8 mouse cellular contexts compared by ENCODE assay signal in genomic region chr3:89089882-89090591, GRCm38 (mm10). TPM values are rescaled to one million over a fixed set of nuclear protein-coding genes. Genes with fewer than 3 reads are reported as not detected.
DNase-seq lines count a peak whose midpoint lies in the region; ATAC-seq and TF ChIP-seq lines count a peak whose summit lies in the region.

No protein-coding gene starts in this region.

- H3K36me3 ChIP-seq in ES-E14 (ENCODE audit: control insufficient read depth, insufficient read depth, low read length, poor library complexity, severe bottlenecking), result peaks cover 12% of the 10 kb centered on the region; the same call in 1 of the 2 replicates
- H3K36me3 ChIP-seq in forebrain, embryonic 14.5 days (ENCODE audit: control insufficient read depth, insufficient read depth, low read length), result peaks cover 52% of the 10 kb centered on the region
- peaks cover 2% of the 10 kb centered on the region; the same call in 1 of the 2 replicates for H3K36me3 ChIP-seq in liver, embryonic 16.5 days (ENCODE audit: control insufficient read depth, insufficient read depth)
- peaks cover 49% of the 10 kb centered on the region for H3K36me3 ChIP-seq in neural tube, embryonic 13.5 days

- peak; percentile 70 for ATAC-seq in forebrain, embryonic 14.5 days
- peak; percentile 91 for ATAC-seq in liver, embryonic 16.5 days (ENCODE audit: low read depth)
- ATAC-seq in neural tube, embryonic 13.5 days (ENCODE audit: low read depth), result peak; percentile 55; the same call in 1 of the 2 replicates

- in situ Hi-C loops in ES-E14 (cut with MboI; ENCODE audit: low sequenced_read_pairs in 2 of 2, unreplicated experiment in 2 of 2), result no loop called here

- peak; percentile 78 for DNase-seq in ES-E14 (ENCODE audit: low read depth, low spot score)
- peak; percentile 80 for DNase-seq in cerebellum, adult 11 months
- DNase-seq in forebrain, embryonic 14.5 days (ENCODE audit: low spot score), result peak; percentile 87
- DNase-seq in heart, postnatal 10 days, result peak; percentile 91
- peak; percentile 93 for DNase-seq in large intestine, adult 2 months (ENCODE audit: low read depth, low spot score)
- DNase-seq in testis, postnatal 10 days (ENCODE audit: low spot score), result peak; percentile 79

- peak overlapping the region; percentile 78 to 82 for H3K4me3 ChIP-seq in ES-E14 (ENCODE audit: insufficient read depth in 1 of 2, low read depth in 1 of 2, low read length in 2 of 2, poor library complexity in 1 of 2, severe bottlenecking in 1 of 2)
- H3K4me3 ChIP-seq in forebrain, embryonic 14.5 days (ENCODE audit: low read depth, low read length), result peak overlapping the region; percentile 69
- H3K4me3 ChIP-seq in liver, embryonic 16.5 days (ENCODE audit: low read depth, low read length), result peak overlapping the region; percentile 72
- H3K4me3 ChIP-seq in neural tube, embryonic 13.5 days, result peak overlapping the region; percentile 74

- intact Hi-C loops in heart, postnatal 10 days (cut with DNase I), result loop anchor here (1.0 to 5.0 kb wide), 2 partner anchors 67 to 126 kb away; no protein-coding TSS in a partner anchor

- peak overlapping the region; percentile 98 for H3K4me2 ChIP-seq in forebrain, embryonic 14.5 days (ENCODE audit: low read length)
- H3K4me2 ChIP-seq in liver, embryonic 16.5 days (ENCODE audit: low read depth, low read length), result peak overlapping the region; percentile 100
- peak overlapping the region; percentile 94 for H3K4me2 ChIP-seq in neural tube, embryonic 13.5 days

- WGBS in forebrain, embryonic 14.5 days, result under 1% methylated on average over 40 of the region's 40 CpGs
- 2% methylated on average over 40 of the region's 40 CpGs for WGBS in large intestine, adult 2 months
- WGBS in liver, embryonic 16.5 days (ENCODE audit: insufficient replicate concordance), result under 1% methylated on average over 39 of the region's 40 CpGs
- under 1% methylated on average over 40 of the region's 40 CpGs for WGBS in neural tube, embryonic 13.5 days

- peaks cover 3 to 33% of the 10 kb centered on the region in 2 experiments; a peak in 2 of 4 replicates for H3K4me1 ChIP-seq in ES-E14 (ENCODE audit: control insufficient read depth in 2 of 2, insufficient read depth in 2 of 2, low read length in 2 of 2, poor library complexity in 1 of 2)
- peaks cover 16% of the 10 kb centered on the region; the same call in 1 of the 2 replicates for H3K4me1 ChIP-seq in forebrain, embryonic 14.5 days (ENCODE audit: control insufficient read depth, insufficient read depth, low read length)
- H3K4me1 ChIP-seq in liver, embryonic 16.5 days (ENCODE audit: control insufficient read depth, low read depth, low read length), result peaks cover 41% of the 10 kb centered on the region
- H3K4me1 ChIP-seq in neural tube, embryonic 13.5 days (replicated peaks), result peaks cover 51% of the 10 kb centered on the region

- H3K9me3 ChIP-seq in ES-E14 (ENCODE audit: control insufficient read depth, insufficient read depth, low read depth, low read length), result no peaks in the 10 kb centered on the region
- H3K9me3 ChIP-seq in forebrain, embryonic 14.5 days (replicated peaks; ENCODE audit: control insufficient read depth, low read length), result no peaks in the 10 kb centered on the region
- H3K9me3 ChIP-seq in liver, embryonic 16.5 days (replicated peaks; ENCODE audit: control insufficient read depth, low read length), result no peaks in the 10 kb centered on the region
- H3K9me3 ChIP-seq in neural tube, embryonic 13.5 days, result no peaks in the 10 kb centered on the region

- H3K27ac ChIP-seq in ES-E14 (ENCODE audit: insufficient read depth, low read depth, low read length, poor library complexity, severe bottlenecking), result no peak overlapping the region
- peak overlapping the region; percentile 60; the same call in 1 of the 2 replicates for H3K27ac ChIP-seq in forebrain, embryonic 14.5 days (ENCODE audit: low read depth, low read length)
- H3K27ac ChIP-seq in liver, embryonic 16.5 days (ENCODE audit: low read length), result peak overlapping the region; percentile 65; the same call in 1 of the 2 replicates
- H3K27ac ChIP-seq in neural tube, embryonic 13.5 days (replicated peaks), result peak overlapping the region; percentile 86

- H3K27me3 ChIP-seq in forebrain, embryonic 14.5 days (replicated peaks; ENCODE audit: control insufficient read depth, insufficient read depth, low read length), result 0 out of 2 replicates have a peak, but pooled peaks cover 9% of the 10 kb centered on the region
- H3K27me3 ChIP-seq in liver, embryonic 16.5 days (ENCODE audit: control insufficient read depth, insufficient read depth, low read depth, low read length), result peaks cover 26% of the 10 kb centered on the region
- peaks cover 14% of the 10 kb centered on the region; the same call in 1 of the 2 replicates for H3K27me3 ChIP-seq in neural tube, embryonic 13.5 days

- H3K9ac ChIP-seq in ES-E14 (ENCODE audit: insufficient read depth, low read depth, low read length, poor library complexity, severe bottlenecking), result peak overlapping the region; percentile 47
- peak overlapping the region; percentile 80 for H3K9ac ChIP-seq in forebrain, embryonic 14.5 days (ENCODE audit: low read length)
- H3K9ac ChIP-seq in liver, embryonic 16.5 days (ENCODE audit: low read depth, low read length), result peak overlapping the region; percentile 72
- H3K9ac ChIP-seq in neural tube, embryonic 13.5 days, result peak overlapping the region; percentile 92

TF ChIP-seq in ES-E14, 5 proteins besides CTCF, POLR2A, EP300 and RAD21:
- TF ChIP-seq MAFK (IDR thresholded peaks at IDR 0.05; ENCODE audit: insufficient read depth, low read depth, low read length) (no peak), HCFC1 (IDR thresholded peaks at IDR 0.05; ENCODE audit: borderline replicate concordance, insufficient read depth, low read length) (no peak), CHD2 (IDR thresholded peaks at IDR 0.05; ENCODE audit: low read depth, low read length) (no peak), ZNF384 (IDR thresholded peaks at IDR 0.05; ENCODE audit: low read depth, low read length) (no peak), ZC3H11A (IDR thresholded peaks at IDR 0.05; ENCODE audit: borderline replicate concordance, low read depth, low read length) (no peak)

RNA-seq across cellular contexts. Expression of gene Rusc1, which starts 3.1 kb away (rescaled TPM):
- total RNA-seq in ES-E14 (2012; rRNA removed), result 13.3 and 14.6 TPM in 2 replicates
- 49.7 and 65.0 TPM in 2 replicates for polyA plus RNA-seq in forebrain, embryonic 14.5 days (2014; fragmentation: Nextera tagmentation; extraction: Ambion mirVana)
- total RNA-seq in heart, postnatal 10 days (2021), result 10 to 100 TPM; 12.6 to 15.0 TPM
- polyA plus RNA-seq in large intestine, adult 2 months (2012; rRNA removed), result 43.8 and 48.1 TPM in 2 replicates
- polyA plus RNA-seq in liver, embryonic 16.5 days (2015; fragmentation: Nextera tagmentation; extraction: Ambion mirVana), result 2.6 and 3.3 TPM in 2 replicates
- 83.4 and 91.9 TPM in 2 replicates for polyA plus RNA-seq in neural tube, embryonic 13.5 days (2015; fragmentation: Nextera tagmentation; extraction: Ambion mirVana)

RNA-seq across cellular contexts. Expression of gene Gm43738, which starts 10.9 kb away (rescaled TPM):
- 0.26 TPM in 1 of 2 replicates, not detected in the other for total RNA-seq in ES-E14 (2012; rRNA removed)
- polyA plus RNA-seq in forebrain, embryonic 14.5 days (2014; fragmentation: Nextera tagmentation; extraction: Ambion mirVana), result not detected in 2 replicates
- total RNA-seq in heart, postnatal 10 days (2021), result not detected
- not detected in 2 replicates for polyA plus RNA-seq in large intestine, adult 2 months (2012; rRNA removed)
- 0.11 TPM in 1 of 2 replicates, not detected in the other for polyA plus RNA-seq in liver, embryonic 16.5 days (2015; fragmentation: Nextera tagmentation; extraction: Ambion mirVana)
- polyA plus RNA-seq in neural tube, embryonic 13.5 days (2015; fragmentation: Nextera tagmentation; extraction: Ambion mirVana), result 0.15 TPM in 1 of 2 replicates, not detected in the other

RNA-seq across cellular contexts. Expression of gene Fdps, which starts 11.7 kb away (rescaled TPM):
- 181 and 184 TPM in 2 replicates for total RNA-seq in ES-E14 (2012; rRNA removed)
- 337 and 389 TPM in 2 replicates for polyA plus RNA-seq in forebrain, embryonic 14.5 days (2014; fragmentation: Nextera tagmentation; extraction: Ambion mirVana)
- total RNA-seq in heart, postnatal 10 days (2021), result 10 to 100 TPM; 26.2 to 28.3 TPM
- 160 and 206 TPM in 2 replicates for polyA plus RNA-seq in large intestine, adult 2 months (2012; rRNA removed)
- polyA plus RNA-seq in liver, embryonic 16.5 days (2015; fragmentation: Nextera tagmentation; extraction: Ambion mirVana), result 375 and 379 TPM in 2 replicates
- 329 and 357 TPM in 2 replicates for polyA plus RNA-seq in neural tube, embryonic 13.5 days (2015; fragmentation: Nextera tagmentation; extraction: Ambion mirVana)

RNA-seq across cellular contexts. Expression of gene Pklr, which starts 45.9 kb away (rescaled TPM):
- 0.85 and 0.90 TPM in 2 replicates for total RNA-seq in ES-E14 (2012; rRNA removed)
- polyA plus RNA-seq in forebrain, embryonic 14.5 days (2014; fragmentation: Nextera tagmentation; extraction: Ambion mirVana), result 0.06 TPM in 1 of 2 replicates, not detected in the other
- not detected for total RNA-seq in heart, postnatal 10 days (2021)
- 181 and 448 TPM in 2 replicates for polyA plus RNA-seq in large intestine, adult 2 months (2012; rRNA removed)
- polyA plus RNA-seq in liver, embryonic 16.5 days (2015; fragmentation: Nextera tagmentation; extraction: Ambion mirVana), result 102 and 104 TPM in 2 replicates
- 0.14 and 0.46 TPM in 2 replicates for polyA plus RNA-seq in neural tube, embryonic 13.5 days (2015; fragmentation: Nextera tagmentation; extraction: Ambion mirVana)

Comparison
In these comparisons a context has a peak if more than half of its experiments do, and no peak if none do; other contexts are left out.
1. RNA of gene Rusc1, which starts 3.1 kb away (polyA plus RNA-seq): 83.4 to 91.9 TPM in neural tube, embryonic 13.5 days, 49.7 to 65.0 TPM in forebrain, embryonic 14.5 days and 43.8 to 48.1 TPM in large intestine, adult 2 months; 2.6 to 3.3 TPM in liver, embryonic 16.5 days; every median in the first group is over 10 times any median in the second.
2. Peak in every context shown above with its lines, with median percentiles within 50 percentile points of each other: DNase-seq, H3K4me3 ChIP-seq, H3K9ac ChIP-seq, ATAC-seq and H3K4me2 ChIP-seq.